Mouse (Mus musculus): ENCODE results near the gene Fgfr2. TPM values are rescaled to one million over a fixed set of nuclear protein-coding genes. Genes with fewer than 3 reads are reported as not detected.
A peak's percentile ranks its signal among the peaks of the same experiment; 100 is the strongest.

Fgfr2 gene
- polyA plus RNA-seq, 1 experiment from 2014 or later, result 47.9 TPM

GRCm38 (mm10) chr7:132281753-132282152 lies 841.4 kb downstream of the Fgfr2 start:
- no peaks in the 10 kb centered on the region for H3K36me3 ChIP-seq (ENCODE audit: poor library complexity, severe bottlenecking)
- no peak overlapping the region for H3K4me3 ChIP-seq
- no peaks in the 10 kb centered on the region for H3K27me3 ChIP-seq
- 50% methylated on average over 4 of the region's 4 CpGs for WGBS
- H3K9ac ChIP-seq, result no peak overlapping the region
- no peak overlapping the region for H3K4me2 ChIP-seq
- peaks cover 70% of the 10 kb centered on the region for H3K4me1 ChIP-seq
- peak overlapping the region; percentile 78 for H3K27ac ChIP-seq
- peak; percentile 55 for ATAC-seq
- no peaks in the 10 kb centered on the region for H3K9me3 ChIP-seq (replicated peaks)

- Histone ChIP-seq H3K27ac (no peak overlapping the region), H3K36me3 (ENCODE audit: poor library complexity, severe bottlenecking) (no peaks in the 10 kb centered on the region), H3K27me3 (no peaks in the 10 kb centered on the region), H3K4me3 (no peak overlapping the region), H3K4me2 (no peak overlapping the region), H3K9ac (no peak overlapping the region), H3K9me3 (replicated peaks) (0 out of 2 replicates have a peak, but pooled peaks cover 2% of the 10 kb centered on the region), H3K4me1 (peaks cover 46% of the 10 kb centered on the region)
- WGBS, result 94% methylated on average over 3 of the region's 3 CpGs
- no peak for ATAC-seq
Measured at GRCm38 (mm10) chr7:132278658-132279057, 844.5 kb downstream of the Fgfr2 start.

- Histone ChIP-seq H3K4me3 (no peak overlapping the region), H3K9me3 (replicated peaks) (0 out of 2 replicates have a peak, but pooled peaks cover 3% of the 10 kb centered on the region), H3K27me3 (no peaks in the 10 kb centered on the region), H3K4me1 (peaks cover 25% of the 10 kb centered on the region), H3K4me2 (no peak overlapping the region), H3K36me3 (ENCODE audit: poor library complexity, severe bottlenecking) (no peaks in the 10 kb centered on the region), H3K27ac (no peak overlapping the region), H3K9ac (no peak overlapping the region)
- ATAC-seq, result no peak
- WGBS, result 57% methylated on average over 5 of the region's 5 CpGs
Measured at GRCm38 (mm10) chr7:132276287-132276686, 846.9 kb downstream of the Fgfr2 start.

- Histone ChIP-seq H3K4me1 (peaks cover 16% of the 10 kb centered on the region), H3K4me3 (no peak overlapping the region), H3K9ac (no peak overlapping the region), H3K9me3 (replicated peaks) (0 out of 2 replicates have a peak, but pooled peaks cover 3% of the 10 kb centered on the region), H3K36me3 (ENCODE audit: poor library complexity, severe bottlenecking) (peaks cover 9% of the 10 kb centered on the region), H3K27me3 (no peaks in the 10 kb centered on the region), H3K27ac (no peak overlapping the region), H3K4me2 (no peak overlapping the region)
- WGBS, result 47% methylated on average over 2 of the region's 2 CpGs
- no peak for ATAC-seq
Measured at GRCm38 (mm10) chr7:132273741-132274513, 849.2 kb downstream of the Fgfr2 start.

- H3K27ac ChIP-seq, result no peak overlapping the region
- WGBS, result 99% methylated on average over 5 of the region's 5 CpGs
- no peak for ATAC-seq
Measured at GRCm38 (mm10) chr7:132272984-132273383, 850.2 kb downstream of the Fgfr2 start.

GRCm38 (mm10) chr7:132270364-132270763 lies 852.8 kb downstream of the Fgfr2 start:
- peaks cover 36% of the 10 kb centered on the region for H3K36me3 ChIP-seq (ENCODE audit: poor library complexity, severe bottlenecking)
- H3K4me3 ChIP-seq, result no peak overlapping the region
- no peak overlapping the region for H3K4me2 ChIP-seq
- H3K9me3 ChIP-seq (replicated peaks), result 0 out of 2 replicates have a peak, but pooled peaks cover 3% of the 10 kb centered on the region
- H3K4me1 ChIP-seq, result peaks cover 3% of the 10 kb centered on the region; the same call in 1 of the 2 replicates
- H3K27me3 ChIP-seq, result no peaks in the 10 kb centered on the region
- H3K27ac ChIP-seq, result no peak overlapping the region
- ATAC-seq, result no peak
- WGBS, result 93% methylated on average over 8 of the region's 8 CpGs
- H3K9ac ChIP-seq, result no peak overlapping the region

More at GRCm38 (mm10) chr7:132272984-132273383, 850.2 kb downstream of the Fgfr2 start:
- Histone ChIP-seq H3K9me3 (replicated peaks) (0 out of 2 replicates have a peak, but pooled peaks cover 3% of the 10 kb centered on the region), H3K27me3 (no peaks in the 10 kb centered on the region), H3K4me1 (peaks cover 16% of the 10 kb centered on the region), H3K36me3 (ENCODE audit: poor library complexity, severe bottlenecking) (peaks cover 18% of the 10 kb centered on the region), H3K4me3 (no peak overlapping the region), H3K4me2 (no peak overlapping the region), H3K9ac (no peak overlapping the region)

- no peak for ATAC-seq
- Histone ChIP-seq H3K27ac (no peak overlapping the region), H3K9ac (no peak overlapping the region), H3K9me3 (replicated peaks) (0 out of 2 replicates have a peak, but pooled peaks cover 3% of the 10 kb centered on the region), H3K4me3 (no peak overlapping the region), H3K4me2 (no peak overlapping the region), H3K4me1 (peaks cover 3% of the 10 kb centered on the region; the same call in 1 of the 2 replicates), H3K36me3 (ENCODE audit: poor library complexity, severe bottlenecking) (peaks cover 38% of the 10 kb centered on the region), H3K27me3 (no peaks in the 10 kb centered on the region)
- WGBS, result 93% methylated on average over 3 of the region's 3 CpGs
Measured at GRCm38 (mm10) chr7:132269661-132270060, 853.5 kb downstream of the Fgfr2 start.

- H3K27me3 ChIP-seq, result no peaks in the 10 kb centered on the region
- peaks cover 18% of the 10 kb centered on the region for H3K4me1 ChIP-seq
- no peak overlapping the region for H3K4me2 ChIP-seq
- no peak for ATAC-seq
- 99% methylated on average over 4 of the region's 4 CpGs for WGBS
- H3K27ac ChIP-seq, result no peak overlapping the region
- H3K4me3 ChIP-seq, result no peak overlapping the region
- H3K9ac ChIP-seq, result no peak overlapping the region
- no peaks in the 10 kb centered on the region for H3K9me3 ChIP-seq (replicated peaks)
- peaks cover 42% of the 10 kb centered on the region for H3K36me3 ChIP-seq (ENCODE audit: poor library complexity, severe bottlenecking)
Measured at GRCm38 (mm10) chr7:132267721-132268498, 855.2 kb downstream of the Fgfr2 start.

- WGBS, result 69% methylated on average over 3 of the region's 3 CpGs
- Histone ChIP-seq H3K4me1 (peaks cover 22% of the 10 kb centered on the region), H3K4me3 (no peak overlapping the region), H3K4me2 (no peak overlapping the region), H3K27me3 (no peaks in the 10 kb centered on the region), H3K9me3 (replicated peaks) (no peaks in the 10 kb centered on the region), H3K27ac (no peak overlapping the region; the same call in 1 of the 2 replicates), H3K9ac (no peak overlapping the region), H3K36me3 (ENCODE audit: poor library complexity, severe bottlenecking) (peaks cover 45% of the 10 kb centered on the region)
- no peak for ATAC-seq
Measured at GRCm38 (mm10) chr7:132264763-132265162, 858.4 kb downstream of the Fgfr2 start.

GRCm38 (mm10) chr7:132263186-132263585 lies 860.0 kb downstream of the Fgfr2 start:
- H3K27ac ChIP-seq, result peak overlapping the region; percentile 31; the same call in 1 of the 2 replicates
- ATAC-seq, result 0 out of 2 replicates have a peak, but pooled peaks have one; percentile 41
- 21% methylated on average over 6 of the region's 6 CpGs for WGBS
- H3K9ac ChIP-seq, result no peak overlapping the region
- no peaks in the 10 kb centered on the region for H3K27me3 ChIP-seq
- no peaks in the 10 kb centered on the region for H3K9me3 ChIP-seq (replicated peaks)
- H3K4me3 ChIP-seq, result no peak overlapping the region
- no peak overlapping the region for H3K4me2 ChIP-seq
- peaks cover 31% of the 10 kb centered on the region for H3K36me3 ChIP-seq (ENCODE audit: poor library complexity, severe bottlenecking)
- H3K4me1 ChIP-seq, result peaks cover 22% of the 10 kb centered on the region

GRCm38 (mm10) chr7:132262696-132263095 lies 860.5 kb downstream of the Fgfr2 start:
- ATAC-seq, result 0 out of 2 replicates have a peak, but pooled peaks have one; percentile 24
- H3K9me3 ChIP-seq (replicated peaks), result no peaks in the 10 kb centered on the region
- peaks cover 22% of the 10 kb centered on the region for H3K4me1 ChIP-seq
- peaks cover 26% of the 10 kb centered on the region for H3K36me3 ChIP-seq (ENCODE audit: poor library complexity, severe bottlenecking)
- H3K4me2 ChIP-seq, result no peak overlapping the region
- H3K27me3 ChIP-seq, result no peaks in the 10 kb centered on the region
- no peak overlapping the region for H3K9ac ChIP-seq
- peak overlapping the region; percentile 20 for H3K27ac ChIP-seq
- H3K4me3 ChIP-seq, result no peak overlapping the region
- WGBS, result 23% methylated on average over 6 of the region's 6 CpGs

GRCm38 (mm10) chr7:132261885-132262284 lies 861.3 kb downstream of the Fgfr2 start:
- H3K4me3 ChIP-seq, result no peak overlapping the region
- H3K9me3 ChIP-seq (replicated peaks), result no peaks in the 10 kb centered on the region
- no peak overlapping the region for H3K27ac ChIP-seq
- H3K27me3 ChIP-seq, result no peaks in the 10 kb centered on the region
- H3K4me1 ChIP-seq, result peaks cover 22% of the 10 kb centered on the region
- 50% methylated on average over 3 of the region's 3 CpGs for WGBS
- peaks cover 22% of the 10 kb centered on the region for H3K36me3 ChIP-seq (ENCODE audit: poor library complexity, severe bottlenecking)
- no peak overlapping the region for H3K9ac ChIP-seq
- no peak overlapping the region for H3K4me2 ChIP-seq
- no peak for ATAC-seq

Data from forebrain, embryonic 13.5 days (tissue).